Mouse (Mus musculus) forebrain, embryonic 16.5 days (tissue): ENCODE results near the gene Ccdc14. TPM values are rescaled to one million over a fixed set of nuclear protein-coding genes. Genes with fewer than 3 reads are reported as not detected.
"Not testable (repeated sequence)": the region's sequence is repeated elsewhere in the genome, so short reads cannot be mapped to it uniquely, and the experiment has no call there.

ENCODE experiments used
- ATAC-seq: fragments of 200-750 bp; cut with Nextera tagmentation; 2 replicates; pipeline ENCODE4 v1.8.0; 2017; ENCODE audit warnings: mild to moderate bottlenecking, moderate library complexity
- H3K27ac ChIP-seq: fragments of 300-500 bp; sonication (generic); 2 replicates; pipeline ENCODE4 v1.5.1; 2014; ENCODE audit warnings: low read length, control low read depth
- H3K27me3 ChIP-seq: fragments of 300-500 bp; sonication (generic); replicated peaks from 2 replicates; pipeline ENCODE4 v1.6.1; 2014; ENCODE audit warnings: low read length; ENCODE audit not compliant: control insufficient read depth, insufficient read depth
- H3K36me3 ChIP-seq: fragments of 300-500 bp; sonication (generic); 2 replicates; pipeline ENCODE4 v1.6.1; 2014; ENCODE audit not compliant: control insufficient read depth, insufficient read depth
- H3K4me1 ChIP-seq: fragments of 300-500 bp; sonication (generic); replicated peaks from 2 replicates; pipeline ENCODE4 v1.6.1; 2014; ENCODE audit warnings: low read length; ENCODE audit not compliant: control insufficient read depth, insufficient read depth
- H3K4me2 ChIP-seq: fragments of 300-500 bp; sonication (generic); 2 replicates; pipeline ENCODE4 v1.6.1; 2014; ENCODE audit warnings: mild to moderate bottlenecking, low read length, control low read depth
- H3K4me3 ChIP-seq: fragments of 300-500 bp; sonication (generic); replicated peaks from 2 replicates; pipeline ENCODE4 v1.5.1; 2014; ENCODE audit warnings: mild to moderate bottlenecking, low read length, control low read depth
- H3K9ac ChIP-seq: fragments of 300-500 bp; sonication (generic); replicated peaks from 2 replicates; pipeline ENCODE4 v1.6.1; 2014; ENCODE audit warnings: low read depth, low read length, control low read depth
- H3K9me3 ChIP-seq: fragments of 300-500 bp; sonication (generic); 2 replicates; pipeline ENCODE4 v1.6.1; 2016; ENCODE audit warnings: low read length; ENCODE audit not compliant: control insufficient read depth
- WGBS: fragments of 180-500 bp; shearing (Covaris S2); extraction: QIAGEN DNeasy Blood & Tissue Kit; methylation state at CpG from one replicate; pipeline ENCODE4 v1.1.7; 2014; 5-methylcytosine and 5-hydroxymethylcytosine counted together
- polyA plus RNA-seq: library from polyadenylated mRNA; unstranded; fragments of >200 nt; fragmentation: Nextera tagmentation; extraction: Ambion mirVana; gene quantifications from 2 replicates; pipeline ENCODE4 v1.2.1, GENCODE M21; 2015

Gene Ccdc14
- polyA plus RNA-seq, 1 experiment from 2014 or later = 5.6 TPM

- WGBS = 75% methylated on average over 3 of the region's 3 CpGs
- not testable (repeated sequence) for H3K4me3 ChIP-seq, H3K27ac ChIP-seq, ATAC-seq, H3K4me1 ChIP-seq, H3K4me2 ChIP-seq, H3K36me3 ChIP-seq, H3K9ac ChIP-seq, H3K9me3 ChIP-seq, H3K27me3 ChIP-seq
These were observed 8.3 kb downstream of the Ccdc14 start for GRCm38 (mm10) chr16:34698721-34699120.

- H3K4me1 ChIP-seq = no peaks in the 10 kb centered on the region
- H3K27me3 ChIP-seq = no peaks in the 10 kb centered on the region
- no peak overlapping the region for H3K27ac ChIP-seq
- no peaks in the 10 kb centered on the region for H3K9me3 ChIP-seq
- no peak overlapping the region for H3K4me3 ChIP-seq
- H3K9ac ChIP-seq = no peak overlapping the region
- no peak overlapping the region for H3K4me2 ChIP-seq
- H3K36me3 ChIP-seq = no peaks in the 10 kb centered on the region
- 16% methylated on average over 7 of the region's 7 CpGs for WGBS
- ATAC-seq = peak; percentile 88
These were observed 9.9 kb downstream of the Ccdc14 start for GRCm38 (mm10) chr16:34700165-34700827.

GRCm38 (mm10) chr16:34700828-34701216 is 10.4 kb downstream of the Ccdc14 start:
- no peaks in the 10 kb centered on the region for H3K36me3 ChIP-seq
- H3K4me2 ChIP-seq = no peak overlapping the region
- H3K27ac ChIP-seq = no peak overlapping the region
- H3K9me3 ChIP-seq = no peaks in the 10 kb centered on the region
- H3K9ac ChIP-seq = no peak overlapping the region
- no peaks in the 10 kb centered on the region for H3K27me3 ChIP-seq
- 83% methylated on average over 6 of the region's 6 CpGs for WGBS
- no peak overlapping the region for H3K4me3 ChIP-seq
- no peak for ATAC-seq
- no peaks in the 10 kb centered on the region for H3K4me1 ChIP-seq

GRCm38 (mm10) chr16:34706019-34706418 is 15.6 kb downstream of the Ccdc14 start:
- WGBS = 89% methylated on average over 2 of the region's 2 CpGs
- Histone ChIP-seq H3K36me3 (no peaks in the 10 kb centered on the region), H3K4me2 (no peak overlapping the region), H3K9ac (no peak overlapping the region), H3K4me1 (no peaks in the 10 kb centered on the region), H3K9me3 (no peaks in the 10 kb centered on the region), H3K4me3 (no peak overlapping the region), H3K27me3 (no peaks in the 10 kb centered on the region), H3K27ac (no peak overlapping the region)
- no peak for ATAC-seq

- ATAC-seq = no peak
- H3K9ac ChIP-seq = no peak overlapping the region
- H3K4me1 ChIP-seq = no peaks in the 10 kb centered on the region
- H3K9me3 ChIP-seq = no peaks in the 10 kb centered on the region
- H3K4me2 ChIP-seq = no peak overlapping the region
- no peaks in the 10 kb centered on the region for H3K27me3 ChIP-seq
- no peaks in the 10 kb centered on the region for H3K36me3 ChIP-seq
- 80% methylated on average over 7 of the region's 7 CpGs for WGBS
- no peak overlapping the region for H3K27ac ChIP-seq
- no peak overlapping the region for H3K4me3 ChIP-seq
These were observed 16.1 kb downstream of the Ccdc14 start for GRCm38 (mm10) chr16:34706487-34706946.

GRCm38 (mm10) chr16:34711481-34711880 is 21.1 kb downstream of the Ccdc14 start:
- ATAC-seq = no peak
- no peak overlapping the region for H3K4me3 ChIP-seq
- no peaks in the 10 kb centered on the region for H3K27me3 ChIP-seq
- no peak overlapping the region for H3K9ac ChIP-seq
- H3K9me3 ChIP-seq = no peaks in the 10 kb centered on the region
- WGBS = 75% methylated on average over 3 of the region's 3 CpGs
- no peaks in the 10 kb centered on the region for H3K4me1 ChIP-seq
- no peak overlapping the region for H3K27ac ChIP-seq
- H3K4me2 ChIP-seq = no peak overlapping the region
- H3K36me3 ChIP-seq = no peaks in the 10 kb centered on the region; the same call in 1 of the 2 replicates

GRCm38 (mm10) chr16:34725156-34725555 is 34.7 kb downstream of the Ccdc14 start:
- Histone ChIP-seq H3K4me1 (no peaks in the 10 kb centered on the region), H3K27me3 (no peaks in the 10 kb centered on the region), H3K9me3 (no peaks in the 10 kb centered on the region), H3K4me3 (no peak overlapping the region), H3K9ac (no peak overlapping the region), H3K36me3 (peaks cover 7% of the 10 kb centered on the region; the same call in 1 of the 2 replicates), H3K4me2 (no peak overlapping the region), H3K27ac (no peak overlapping the region)
- 98% methylated on average over 3 of the region's 3 CpGs for WGBS
- ATAC-seq = no peak

- H3K27ac ChIP-seq, ATAC-seq, H3K36me3 ChIP-seq, H3K4me3 ChIP-seq, H3K4me2 ChIP-seq, H3K27me3 ChIP-seq, H3K4me1 ChIP-seq, H3K9me3 ChIP-seq, H3K9ac ChIP-seq: not testable (repeated sequence)
These were observed 38.2 kb downstream of the Ccdc14 start for GRCm38 (mm10) chr16:34728610-34729009.

- Histone ChIP-seq H3K4me2 (no peak overlapping the region), H3K9me3 (no peaks in the 10 kb centered on the region), H3K4me3 (no peak overlapping the region), H3K27ac (no peak overlapping the region), H3K36me3 (no peaks in the 10 kb centered on the region; the same call in 1 of the 2 replicates), H3K27me3 (no peaks in the 10 kb centered on the region), H3K4me1 (no peaks in the 10 kb centered on the region), H3K9ac (no peak overlapping the region)
- 94% methylated on average over 1 of the region's 1 CpGs for WGBS
- no peak for ATAC-seq
These were observed 39.0 kb downstream of the Ccdc14 start for GRCm38 (mm10) chr16:34729371-34729770.
